In genomic region chr5:4257048-4257750, GRCm38 (mm10) we compare ENCODE assay signal across 21 mouse cellular contexts.
A peak's percentile ranks its signal among the peaks of the same experiment; 100 is the strongest.
DNase-seq lines count a peak whose midpoint lies in the region; ATAC-seq lines count a peak whose summit lies in the region.
"Had no signal": no experiment of that assay in that cellular context is flagged by ENCODE, and none has a peak within 500 bp of the region (broad histone marks: within the 10 kb centered on the region; RNA-seq: fewer than 3 reads in every experiment).

No protein-coding gene starts in this region.

- no peaks in the 10 kb centered on the region for H3K36me3 ChIP-seq in midbrain, embryonic 16.5 days (ENCODE audit: control insufficient read depth, insufficient read depth, low read length)
- H3K36me3 ChIP-seq in midbrain, embryonic 13.5 days = no peaks in the 10 kb centered on the region
- no peaks in the 10 kb centered on the region for H3K36me3 ChIP-seq in embryonic facial prominence, embryonic 10.5 days (replicated peaks)
- H3K36me3 ChIP-seq in limb, embryonic 10.5 days = no peaks in the 10 kb centered on the region
- H3K36me3 ChIP-seq in liver, embryonic 12.5 days = no peaks in the 10 kb centered on the region
- H3K36me3 ChIP-seq: forebrain, embryonic 15.5 days; heart, embryonic 15.5 days; hindbrain, embryonic 12.5 days had no signal

- no peak for ATAC-seq in midbrain, embryonic 16.5 days
- ATAC-seq in midbrain, embryonic 13.5 days = no peak
- ATAC-seq in liver, embryonic 12.5 days = no peak
- ATAC-seq: CD4-positive, CD25-positive, alpha-beta regulatory T cell, adult 4 months; forebrain, embryonic 15.5 days; liver, postnatal 0 days had no signal

- no peak overlapping the region for H3K4me2 ChIP-seq in midbrain, embryonic 16.5 days (ENCODE audit: low read length)
- H3K4me2 ChIP-seq in midbrain, embryonic 13.5 days (replicated peaks) = no peak overlapping the region
- no peak overlapping the region for H3K4me2 ChIP-seq in liver, embryonic 12.5 days
- H3K4me2 ChIP-seq: forebrain, embryonic 15.5 days; heart, embryonic 15.5 days; hindbrain, embryonic 12.5 days had no signal

- peak; percentile 28 for DNase-seq in embryonic facial prominence, embryonic 10.5 days (ENCODE audit: low spot score)
- peak; percentile 48 for DNase-seq in limb, embryonic 10.5 days (ENCODE audit: low spot score)
- no peak for DNase-seq in adrenal gland, postnatal 36 days
- no peak for DNase-seq in lung, adult 18-20 months
- DNase-seq: adrenal gland, postnatal 14 days; cerebellum, postnatal 14 days; gastrocnemius, adult 2 months; heart, adult 18-20 months; kidney, adult 8-10 months; left cerebral cortex, postnatal 4 days; liver, postnatal 0 days; lung, postnatal 4 days; midbrain, embryonic 14.5 days had no signal

- no peaks in the 10 kb centered on the region for H3K9me3 ChIP-seq in midbrain, embryonic 16.5 days (replicated peaks; ENCODE audit: control insufficient read depth, low read length, poor library complexity, severe bottlenecking)
- no peaks in the 10 kb centered on the region for H3K9me3 ChIP-seq in midbrain, embryonic 13.5 days
- no peaks in the 10 kb centered on the region for H3K9me3 ChIP-seq in embryonic facial prominence, embryonic 10.5 days
- H3K9me3 ChIP-seq in limb, embryonic 10.5 days (replicated peaks) = no peaks in the 10 kb centered on the region
- H3K9me3 ChIP-seq in liver, embryonic 12.5 days (replicated peaks) = no peaks in the 10 kb centered on the region
- H3K9me3 ChIP-seq: forebrain, embryonic 15.5 days; heart, embryonic 15.5 days; hindbrain, embryonic 12.5 days had no signal

- H3K27ac ChIP-seq in midbrain, embryonic 16.5 days (ENCODE audit: low read length) = no peak overlapping the region
- H3K27ac ChIP-seq in midbrain, embryonic 13.5 days = no peak overlapping the region
- H3K27ac ChIP-seq in embryonic facial prominence, embryonic 10.5 days (replicated peaks) = no peak overlapping the region
- H3K27ac ChIP-seq in limb, embryonic 10.5 days = peak overlapping the region; percentile 44; the same call in 1 of the 2 replicates
- H3K27ac ChIP-seq in liver, embryonic 12.5 days = no peak overlapping the region
- H3K27ac ChIP-seq: forebrain, embryonic 15.5 days; gastrocnemius, adult 2 months; heart, embryonic 15.5 days; hindbrain, embryonic 12.5 days had no signal

- no peaks in the 10 kb centered on the region for H3K4me1 ChIP-seq in midbrain, embryonic 16.5 days (ENCODE audit: control insufficient read depth, insufficient read depth, low read length)
- H3K4me1 ChIP-seq in midbrain, embryonic 13.5 days (replicated peaks) = no peaks in the 10 kb centered on the region
- H3K4me1 ChIP-seq in embryonic facial prominence, embryonic 10.5 days = peaks cover 8% of the 10 kb centered on the region
- H3K4me1 ChIP-seq in limb, embryonic 10.5 days = peaks cover 16% of the 10 kb centered on the region
- H3K4me1 ChIP-seq in liver, embryonic 12.5 days = no peaks in the 10 kb centered on the region
- H3K4me1 ChIP-seq: forebrain, embryonic 15.5 days; hindbrain, embryonic 12.5 days had no signal

- no peaks in the 10 kb centered on the region for H3K27me3 ChIP-seq in midbrain, embryonic 16.5 days (ENCODE audit: control insufficient read depth, insufficient read depth, low read depth, low read length)
- H3K27me3 ChIP-seq in midbrain, embryonic 13.5 days = no peaks in the 10 kb centered on the region
- no peaks in the 10 kb centered on the region for H3K27me3 ChIP-seq in embryonic facial prominence, embryonic 10.5 days (replicated peaks; ENCODE audit: low read depth, poor library complexity, severe bottlenecking)
- H3K27me3 ChIP-seq in limb, embryonic 10.5 days (ENCODE audit: low read depth, poor library complexity, severe bottlenecking) = no peaks in the 10 kb centered on the region
- H3K27me3 ChIP-seq in liver, embryonic 12.5 days (replicated peaks) = no peaks in the 10 kb centered on the region
- H3K27me3 ChIP-seq: forebrain, embryonic 15.5 days; heart, embryonic 15.5 days; hindbrain, embryonic 12.5 days had no signal

- WGBS in midbrain, embryonic 16.5 days = 76% methylated on average over 12 of the region's 12 CpGs
- WGBS in midbrain, embryonic 13.5 days = 78% methylated on average over 12 of the region's 12 CpGs
- WGBS in embryonic facial prominence, embryonic 10.5 days = 45% methylated on average over 12 of the region's 12 CpGs
- 23% methylated on average over 12 of the region's 12 CpGs for WGBS in limb, embryonic 10.5 days
- WGBS in liver, embryonic 12.5 days (ENCODE audit: insufficient replicate concordance) = 63% methylated on average over 12 of the region's 12 CpGs

- 0 out of 2 replicates have a peak overlapping the region, but pooled peaks have one; percentile 1 for H3K9ac ChIP-seq in midbrain, embryonic 16.5 days (ENCODE audit: low read depth, low read length)
- H3K9ac ChIP-seq in midbrain, embryonic 13.5 days (replicated peaks) = no peak overlapping the region
- no peak overlapping the region for H3K9ac ChIP-seq in liver, embryonic 12.5 days
- H3K9ac ChIP-seq: forebrain, embryonic 15.5 days; heart, embryonic 15.5 days; hindbrain, embryonic 12.5 days; liver, postnatal 0 days had no signal

- H3K4me3 ChIP-seq in midbrain, embryonic 16.5 days (ENCODE audit: low read depth, low read length) = no peak overlapping the region
- H3K4me3 ChIP-seq in midbrain, embryonic 13.5 days (replicated peaks) = no peak overlapping the region
- H3K4me3 ChIP-seq in embryonic facial prominence, embryonic 10.5 days = no peak overlapping the region
- no peak overlapping the region for H3K4me3 ChIP-seq in limb, embryonic 10.5 days
- H3K4me3 ChIP-seq in liver, embryonic 12.5 days = no peak overlapping the region
- H3K4me3 ChIP-seq: erythroblast, embryonic 14.5 days; forebrain, embryonic 15.5 days; gastrocnemius, adult 2 months; heart, embryonic 15.5 days; hindbrain, embryonic 12.5 days had no signal

Comparison
In these comparisons a context has a peak if more than half of its experiments do, and no peak if none do; other contexts are left out.
1. DNase-seq: peak in embryonic facial prominence, embryonic 10.5 days (single experiment) and limb, embryonic 10.5 days (single experiment); none in adrenal gland, postnatal 36 days (0 of 2) and lung, adult 18-20 months (0 of 2).